Mouse (Mus musculus) kidney, postnatal 4 days (tissue): ENCODE results near the gene Neu1.
A peak's percentile ranks its signal among the peaks of the same experiment; 100 is the strongest.

Experiments
- DNase-seq, 2 experiments: peaks; one replicate each; pipeline ENCODE4 v3.0.0; 2021; ENCODE audit warnings: mixed read lengths in 2 of 2

Neu1 gene

GRCm38 (mm10) chr17:34902895-34903294 lies 28.2 kb upstream of the Neu1 start:
- no peak for DNase-seq

GRCm38 (mm10) chr17:34910982-34911381 lies 20.1 kb upstream of the Neu1 start:
- peak in 1 of 2 experiments; percentile 40 for DNase-seq

GRCm38 (mm10) chr17:34911945-34912351 lies 19.1 kb upstream of the Neu1 start:
- DNase-seq = peak; percentile 90 to 92

GRCm38 (mm10) chr17:34913930-34914665 lies 17.0 kb upstream of the Neu1 start, which contains the start of gene Slc44a4:
Slc44a4 (plus strand) TSS chr17:34914466.
- peak; percentile 46 to 67 for DNase-seq

GRCm38 (mm10) chr17:34915410-34915831 lies 15.6 kb upstream of the Neu1 start:
- DNase-seq = peak; percentile 73 to 84

GRCm38 (mm10) chr17:34916316-34916715 lies 14.7 kb upstream of the Neu1 start:
- no peak for DNase-seq

- no peak for DNase-seq
These were observed 13.9 kb upstream of the Neu1 start for GRCm38 (mm10) chr17:34917188-34917587.

- DNase-seq = peak; percentile 47 to 53
These were observed 8.1 kb upstream of the Neu1 start for GRCm38 (mm10) chr17:34922939-34923338.

- no peak for DNase-seq
These were observed 6.8 kb upstream of the Neu1 start for GRCm38 (mm10) chr17:34924258-34924657.

- DNase-seq = no peak
These were observed 3.6 kb upstream of the Neu1 start for GRCm38 (mm10) chr17:34927306-34928019.

- no peak for DNase-seq
These were observed 2.2 kb upstream of the Neu1 start for GRCm38 (mm10) chr17:34928841-34929240.

GRCm38 (mm10) chr17:34931735-34932098 lies 664 bp downstream of the Neu1 start:
- DNase-seq = peak in 1 of 2 experiments; percentile 56

- no peak for DNase-seq
These were observed 1.2 kb downstream of the Neu1 start for GRCm38 (mm10) chr17:34932287-34932686.

GRCm38 (mm10) chr17:34934031-34934430 lies 3.0 kb downstream of the Neu1 start:
- peak; percentile 51 to 70 for DNase-seq

- peak in 1 of 2 experiments; percentile 60 for DNase-seq
These were observed 3.8 kb downstream of the Neu1 start for GRCm38 (mm10) chr17:34934830-34935229.

- no peak for DNase-seq
These were observed 7.0 kb downstream of the Neu1 start for GRCm38 (mm10) chr17:34937960-34938505.

- peak; percentile 56 to 74 for DNase-seq
These were observed 10.4 kb downstream of the Neu1 start for GRCm38 (mm10) chr17:34941344-34942041.

- DNase-seq = no peak
These were observed 12.2 kb downstream of the Neu1 start for GRCm38 (mm10) chr17:34943128-34943815.

GRCm38 (mm10) chr17:34944362-34944761 lies 13.3 kb downstream of the Neu1 start:
- DNase-seq = no peak

- DNase-seq = peak in 1 of 2 experiments; percentile 59
These were observed 15.6 kb downstream of the Neu1 start for GRCm38 (mm10) chr17:34946486-34947140.

GRCm38 (mm10) chr17:34947606-34948005 lies 16.6 kb downstream of the Neu1 start:
- DNase-seq = peak; percentile 64 to 75
